Mouse (Mus musculus): ENCODE measurements around the gene Klf9.

- TF ChIP-seq POLR2A (IDR thresholded peaks at IDR 0.05; ENCODE audit: low read depth, low read length) (no peak), CTCF (conservative IDR thresholded peaks at IDR 0.05; ENCODE audit: insufficient read depth, insufficient read length, low read depth, low read length) (no peak)
Observed at GRCm38 (mm10) chr19:23143074-23143445, 2.0 kb downstream of the Klf9 start.

All from kidney, adult 2 months (tissue).